In the genomic region with DNA sequence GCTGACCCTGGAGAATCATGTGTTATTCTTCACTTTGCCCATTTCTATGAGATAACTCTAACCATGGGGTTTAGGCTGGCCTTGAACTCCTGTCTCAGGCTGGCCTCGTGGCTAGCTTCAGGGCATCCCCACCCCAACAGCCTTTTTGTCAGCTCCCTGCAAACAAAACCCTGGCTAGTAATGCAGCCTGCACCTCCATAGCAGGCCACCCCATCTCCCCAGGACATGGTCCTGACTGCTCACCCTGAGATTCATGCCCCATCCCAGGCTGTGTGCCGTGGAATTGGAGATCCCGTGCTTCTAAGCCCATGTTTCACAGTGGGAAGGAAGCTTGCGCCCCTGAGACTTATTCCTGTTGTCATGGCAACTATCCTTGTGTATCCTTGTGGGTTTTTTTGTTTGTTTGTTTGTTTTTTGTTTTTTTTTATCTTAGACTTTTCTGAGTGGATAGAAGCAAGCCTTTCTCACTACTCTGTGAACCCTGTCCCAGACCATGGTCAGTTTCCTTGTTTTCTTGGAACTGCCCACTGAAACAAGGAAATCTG, we compare ENCODE assay signal across 16 mouse cellular contexts. TPM values are rescaled to one million over a fixed set of nuclear protein-coding genes. Genes with fewer than 3 reads are reported as not detected.
DNase-seq lines count a peak whose midpoint lies in the region; ATAC-seq and TF ChIP-seq lines count a peak whose summit lies in the region.
"Had no signal": no experiment of that assay in that cellular context is flagged by ENCODE, and none has a peak within 500 bp of the region (broad histone marks: within the 10 kb centered on the region; RNA-seq: fewer than 3 reads in every experiment).

No protein-coding gene starts in this region.

- ATAC-seq in kidney, postnatal 0 days (replicated peaks; ENCODE audit: low FRiP score, low read depth): no peak
- ATAC-seq in stomach, postnatal 0 days (ENCODE audit: low FRiP score, low TSS enrichment): no peak
- ATAC-seq: forebrain, embryonic 13.5 days had no signal

- H3K4me3 ChIP-seq in gastrocnemius, adult 2 months: peak overlapping the region; percentile 19
- H3K4me3 ChIP-seq in kidney, postnatal 0 days (replicated peaks; ENCODE audit: low read depth, low read length): no peak overlapping the region
- H3K4me3 ChIP-seq in thymus, adult 2 months (ENCODE audit: control insufficient read depth, insufficient read depth, low read length): no peak overlapping the region
- H3K4me3 ChIP-seq in stomach, postnatal 0 days (ENCODE audit: low read depth, low read length): no peak overlapping the region
- H3K4me3 ChIP-seq: forebrain, embryonic 13.5 days; hindbrain, embryonic 15.5 days had no signal

- H3K4me1 ChIP-seq in kidney, postnatal 0 days (replicated peaks; ENCODE audit: insufficient read depth, low read length): peaks cover 11% of the 10 kb centered on the region; the same call in 1 of the 2 replicates
- peaks cover 92% of the 10 kb centered on the region for H3K4me1 ChIP-seq in thymus, adult 2 months (replicated peaks; ENCODE audit: control insufficient read depth, insufficient read depth, low read length)
- peaks cover 26% of the 10 kb centered on the region for H3K4me1 ChIP-seq in stomach, postnatal 0 days (replicated peaks; ENCODE audit: control insufficient read depth, insufficient read depth)
- H3K4me1 ChIP-seq: forebrain, embryonic 13.5 days had no signal

- no peak for TF ChIP-seq EP300 in stomach, postnatal 0 days (optimal IDR thresholded peaks at IDR 0.05)

- peak; percentile 14 for DNase-seq in gastrocnemius, adult 2 months
- DNase-seq in gastrocnemius, postnatal 10 days: no peak
- no peak for DNase-seq in kidney, postnatal 0 days (ENCODE audit: low spot score)
- no peak for DNase-seq in kidney, adult 8-10 months
- DNase-seq in thymus, adult 2 months: no peak
- no peak for DNase-seq in thymus, postnatal 4 days
- DNase-seq in stomach, postnatal 0 days (ENCODE audit: low spot score): no peak
- no peak for DNase-seq in spleen, postnatal 14 days (ENCODE audit: low spot score in 2 of 2)
- DNase-seq: cerebellum, adult 11 months; cerebellum, postnatal 25 days; heart, postnatal 10 days; lung, adult 2 months; right cerebral cortex, adult 18-20 months had no signal

- no peaks in the 10 kb centered on the region for H3K36me3 ChIP-seq in kidney, postnatal 0 days (ENCODE audit: insufficient read depth, low read length)
- H3K36me3 ChIP-seq in thymus, adult 2 months (ENCODE audit: control insufficient read depth, insufficient read depth, low read length): no peaks in the 10 kb centered on the region
- no peaks in the 10 kb centered on the region for H3K36me3 ChIP-seq in stomach, postnatal 0 days (ENCODE audit: control insufficient read depth, insufficient read depth, low read length)
- H3K36me3 ChIP-seq: hindbrain, embryonic 15.5 days had no signal

- intact Hi-C loops in gastrocnemius, adult 2 months (cut with DNase I): no loop called here

- no peaks in the 10 kb centered on the region for H3K9me3 ChIP-seq in kidney, postnatal 0 days (replicated peaks; ENCODE audit: low read length)
- H3K9me3 ChIP-seq in stomach, postnatal 0 days (ENCODE audit: control insufficient read depth, low read length): no peaks in the 10 kb centered on the region
- H3K9me3 ChIP-seq: forebrain, embryonic 13.5 days; hindbrain, embryonic 15.5 days had no signal

- TF ChIP-seq CTCF in gastrocnemius, adult 2 months (IDR thresholded peaks at IDR 0.05): no peak
- no peak for TF ChIP-seq CTCF in kidney, postnatal 0 days (IDR thresholded peaks at IDR 0.05; ENCODE audit: low read depth)
- TF ChIP-seq CTCF in thymus, adult 2 months (IDR thresholded peaks at IDR 0.05; ENCODE audit: borderline replicate concordance, control insufficient read depth, extremely low read depth, insufficient read depth, low read length, poor library complexity): no peak
- no peak for TF ChIP-seq CTCF in stomach, postnatal 0 days (IDR thresholded peaks at IDR 0.05; ENCODE audit: low read depth)

- no peak overlapping the region for H3K4me2 ChIP-seq in kidney, postnatal 0 days (ENCODE audit: low read length)
- no peak overlapping the region for H3K4me2 ChIP-seq in stomach, postnatal 0 days (replicated peaks; ENCODE audit: low read depth)
- H3K4me2 ChIP-seq: forebrain, embryonic 13.5 days; hindbrain, embryonic 15.5 days had no signal

- peak overlapping the region; percentile 92 for H3K27ac ChIP-seq in gastrocnemius, adult 2 months
- H3K27ac ChIP-seq in kidney, postnatal 0 days: peak overlapping the region; percentile 5
- peak overlapping the region; percentile 39; the same call in 1 of the 2 replicates for H3K27ac ChIP-seq in thymus, adult 2 months (ENCODE audit: control insufficient read depth, insufficient read depth, low read length)
- peak overlapping the region; percentile 71; the same call in 1 of the 2 replicates for H3K27ac ChIP-seq in stomach, postnatal 0 days (replicated peaks)
- H3K27ac ChIP-seq: forebrain, embryonic 13.5 days; hindbrain, embryonic 15.5 days; macrophage had no signal

- H3K27me3 ChIP-seq in kidney, postnatal 0 days (ENCODE audit: insufficient read depth, low read length): no peaks in the 10 kb centered on the region
- no peaks in the 10 kb centered on the region for H3K27me3 ChIP-seq in thymus, adult 2 months (ENCODE audit: control insufficient read depth, insufficient read depth, low read length)
- no peaks in the 10 kb centered on the region for H3K27me3 ChIP-seq in stomach, postnatal 0 days (ENCODE audit: control insufficient read depth, insufficient read depth, low read length)
- H3K27me3 ChIP-seq: hindbrain, embryonic 15.5 days had no signal

- no peak overlapping the region for H3K9ac ChIP-seq in kidney, postnatal 0 days (ENCODE audit: low read depth, low read length)
- H3K9ac ChIP-seq in stomach, postnatal 0 days (ENCODE audit: low read length): no peak overlapping the region
- H3K9ac ChIP-seq: forebrain, embryonic 13.5 days; hindbrain, embryonic 15.5 days had no signal

- WGBS in kidney, postnatal 0 days: 69% methylated on average over 4 of the region's 4 CpGs
- 94% methylated on average over 4 of the region's 4 CpGs for WGBS in thymus, adult 2 months
- WGBS in stomach, postnatal 0 days: 58% methylated on average over 4 of the region's 4 CpGs

- no peak for TF ChIP-seq POLR2A in thymus, adult 2 months (IDR thresholded peaks at IDR 0.05; ENCODE audit: control insufficient read depth, extremely low read depth, insufficient read depth, low read length, poor library complexity)

RNA-seq across cellular contexts. Expression of a gene that starts 6.6 kb away (rescaled TPM):
- total RNA-seq in gastrocnemius, adult 2 months (2021): 1 to 10 TPM; 5.1 to 6.5 TPM
- 10 to 100 TPM in 1 of 2 experiments, 1 to 10 TPM in 1; 9.4 to 11.8 TPM for total RNA-seq in gastrocnemius, postnatal 10 days (2021)
- 9.8 and 10.0 TPM in 2 replicates for polyA plus RNA-seq in kidney, postnatal 0 days (2015; fragmentation: Nextera tagmentation; extraction: Ambion mirVana)
- 141 and 189 TPM in 2 replicates for polyA plus RNA-seq in thymus, adult 2 months (2012; rRNA removed)
- polyA plus RNA-seq in stomach, postnatal 0 days (2015; fragmentation: Nextera tagmentation; extraction: Ambion mirVana): 13.4 and 13.9 TPM in 2 replicates

RNA-seq across cellular contexts. Expression of a gene that starts 44.8 kb away (rescaled TPM):
- total RNA-seq in gastrocnemius, adult 2 months (2021): not detected
- under 1 TPM; 0.42 to 0.70 TPM for total RNA-seq in gastrocnemius, postnatal 10 days (2021)
- 0.18 and 0.22 TPM in 2 replicates for polyA plus RNA-seq in kidney, postnatal 0 days (2015; fragmentation: Nextera tagmentation; extraction: Ambion mirVana)
- 177 and 188 TPM in 2 replicates for polyA plus RNA-seq in thymus, adult 2 months (2012; rRNA removed)
- polyA plus RNA-seq in stomach, postnatal 0 days (2015; fragmentation: Nextera tagmentation; extraction: Ambion mirVana): 0.29 and 0.45 TPM in 2 replicates

Comparison
In these comparisons a context has a peak if more than half of its experiments do, and no peak if none do; other contexts are left out.
1. H3K27ac ChIP-seq: peak in every context shown above with its lines; median percentile 92 in gastrocnemius, adult 2 months; 71 in stomach, postnatal 0 days; 39 in thymus, adult 2 months; 5 in kidney, postnatal 0 days.
2. RNA of a gene that starts 44.8 kb away (polyA plus RNA-seq): 177 to 188 TPM in thymus, adult 2 months; 0.29 to 0.45 TPM in stomach, postnatal 0 days and 0.18 to 0.22 TPM in kidney, postnatal 0 days; every median in the first group is over 100 times any median in the second.